Mouse (Mus musculus) ES-E14 (cell line): Measurements from ENCODE around the gene Pdk1.

ENCODE experiments used
- CHD2 ChIP-seq: IDR thresholded peaks from 2 replicates; pipeline ENCODE4 v1.6.1; 2014; ENCODE audit warnings: mild to moderate bottlenecking, low read depth, low read length, inconsistent platforms
- MAFK ChIP-seq: IDR thresholded peaks from 2 replicates; pipeline ENCODE4 v1.6.1; 2014; ENCODE audit warnings: mild to moderate bottlenecking, low read depth, low read length, inconsistent platforms; ENCODE audit not compliant: insufficient read depth
- ZC3H11A ChIP-seq: IDR thresholded peaks from 2 replicates; pipeline ENCODE4 v1.6.1; 2012; ENCODE audit warnings: low read depth, mild to moderate bottlenecking, inconsistent platforms, low read length, borderline replicate concordance
- ZNF384 ChIP-seq: IDR thresholded peaks from 2 replicates; pipeline ENCODE4 v1.6.1; 2012; ENCODE audit warnings: low read depth, low read length, inconsistent platforms

- no peak for TF ChIP-seq CHD2
- TF ChIP-seq MAFK: no peak
- no peak for TF ChIP-seq ZNF384
- TF ChIP-seq ZC3H11A: no peak
These were observed 48.9 kb upstream of the Pdk1 start for GRCm38 (mm10) chr2:71824146-71824545.
